Mouse (Mus musculus): ENCODE measurements around the gene Nfkbil1.

Gene Nfkbil1

GRCm38 (mm10) chr17:35253293-35254093 lies 17.9 kb upstream of the Nfkbil1 start:
- no peak for DNase-seq

GRCm38 (mm10) chr17:35252619-35253292 lies 17.2 kb upstream of the Nfkbil1 start:
- no peak for DNase-seq

- no peak for DNase-seq
These were observed 16.4 kb upstream of the Nfkbil1 start for GRCm38 (mm10) chr17:35251981-35252380.

- no peak for DNase-seq
These were observed 15.6 kb upstream of the Nfkbil1 start for GRCm38 (mm10) chr17:35251162-35251719.

GRCm38 (mm10) chr17:35250348-35251120 lies 14.9 kb upstream of the Nfkbil1 start:
- no peak for DNase-seq

- DNase-seq, result no peak
These were observed 14.0 kb upstream of the Nfkbil1 start for GRCm38 (mm10) chr17:35249451-35250197.

GRCm38 (mm10) chr17:35248986-35249385 lies 13.4 kb upstream of the Nfkbil1 start:
- DNase-seq, result no peak

- DNase-seq, result no peak
These were observed 11.6 kb upstream of the Nfkbil1 start for GRCm38 (mm10) chr17:35247144-35247543.

- no peak for DNase-seq
These were observed 10.4 kb upstream of the Nfkbil1 start for GRCm38 (mm10) chr17:35245731-35246623.

GRCm38 (mm10) chr17:35244999-35245398 lies 9.4 kb upstream of the Nfkbil1 start:
- no peak for DNase-seq

GRCm38 (mm10) chr17:35243086-35243485 lies 7.5 kb upstream of the Nfkbil1 start:
- DNase-seq, result no peak

GRCm38 (mm10) chr17:35242015-35242941 lies 6.7 kb upstream of the Nfkbil1 start:
- peak; percentile 49 to 50 for DNase-seq

- DNase-seq, result peak; percentile 90 to 94
These were observed 5.9 kb upstream of the Nfkbil1 start, which contains the start of gene Ddx39b for GRCm38 (mm10) chr17:35241305-35242014. Gene Ddx39b (plus strand): TSS chr17:35241746.

GRCm38 (mm10) chr17:35240384-35241304 lies 5.1 kb upstream of the Nfkbil1 start:
- DNase-seq, result no peak

GRCm38 (mm10) chr17:35239700-35240099 lies 4.1 kb upstream of the Nfkbil1 start:
- DNase-seq, result no peak

- DNase-seq, result no peak
These were observed 1.9 kb upstream of the Nfkbil1 start for GRCm38 (mm10) chr17:35237504-35237903.

GRCm38 (mm10) chr17:35236996-35237395 lies 1.4 kb upstream of the Nfkbil1 start:
- no peak for DNase-seq

GRCm38 (mm10) chr17:35236390-35236746 lies 776 bp upstream of the Nfkbil1 start:
- peak; percentile 94 to 99 for DNase-seq
